Mouse (Mus musculus) kidney, embryonic 16.5 days (tissue): Measurements from ENCODE around the gene Ttll2. TPM values are rescaled to one million over a fixed set of nuclear protein-coding genes. Genes with fewer than 3 reads are reported as not detected.
A peak's percentile ranks its signal among the peaks of the same experiment; 100 is the strongest.
"Not testable (repeated sequence)": the region's sequence is repeated elsewhere in the genome, so short reads cannot be mapped to it uniquely, and the experiment has no call there.

Source experiments
- ATAC-seq: fragments of 200-750 bp; cut with Nextera tagmentation; 2 replicates; pipeline ENCODE4 v1.8.0; 2017; ENCODE audit warnings: moderate TSS enrichment; ENCODE audit not compliant: low FRiP score, low TSS enrichment
- H3K27ac ChIP-seq: fragments of 300-500 bp; sonication (generic); 2 replicates; pipeline ENCODE4 v1.5.1; 2014; ENCODE audit warnings: low read length
- H3K27me3 ChIP-seq: fragments of 300-500 bp; sonication (generic); 2 replicates; pipeline ENCODE4 v1.6.1; 2014; ENCODE audit warnings: low read length, control low read depth, mixed read lengths; ENCODE audit not compliant: insufficient read depth
- H3K36me3 ChIP-seq: fragments of 300-500 bp; sonication (generic); 2 replicates; pipeline ENCODE4 v1.6.1; 2014; ENCODE audit warnings: low read length, control low read depth, mixed read lengths; ENCODE audit not compliant: insufficient read depth
- H3K4me1 ChIP-seq: fragments of 300-500 bp; sonication (generic); 2 replicates; pipeline ENCODE4 v1.6.1; 2014; ENCODE audit warnings: low read length, control low read depth, mixed read lengths; ENCODE audit not compliant: insufficient read depth
- H3K4me2 ChIP-seq: fragments of 300-500 bp; sonication (generic); replicated peaks from 2 replicates; pipeline ENCODE4 v1.6.1; 2014; ENCODE audit warnings: low read depth, low read length
- H3K4me3 ChIP-seq: fragments of 300-500 bp; sonication (generic); 2 replicates; pipeline ENCODE4 v1.5.1; 2014; ENCODE audit warnings: mild to moderate bottlenecking, low read length
- H3K9ac ChIP-seq: fragments of 300-500 bp; sonication (generic); replicated peaks from 2 replicates; pipeline ENCODE4 v1.6.1; 2014; ENCODE audit warnings: low read length
- H3K9me3 ChIP-seq: fragments of 300-500 bp; sonication (generic); 2 replicates; pipeline ENCODE4 v1.6.1; 2016; ENCODE audit warnings: low read length, control low read depth
- WGBS: fragments of 180-500 bp; shearing (Covaris S2); extraction: QIAGEN DNeasy Blood & Tissue Kit; methylation state at CpG from one replicate; pipeline ENCODE4 v1.1.7; 2014; 5-methylcytosine and 5-hydroxymethylcytosine counted together
- polyA plus RNA-seq: library from polyadenylated mRNA; unstranded; fragments of >200 nt; fragmentation: Nextera tagmentation; extraction: Ambion mirVana; gene quantifications from 2 replicates; pipeline ENCODE4 v1.2.1, GENCODE M21; 2015

Ttll2 gene
- polyA plus RNA-seq = not detected in 2 replicates

DNA sequence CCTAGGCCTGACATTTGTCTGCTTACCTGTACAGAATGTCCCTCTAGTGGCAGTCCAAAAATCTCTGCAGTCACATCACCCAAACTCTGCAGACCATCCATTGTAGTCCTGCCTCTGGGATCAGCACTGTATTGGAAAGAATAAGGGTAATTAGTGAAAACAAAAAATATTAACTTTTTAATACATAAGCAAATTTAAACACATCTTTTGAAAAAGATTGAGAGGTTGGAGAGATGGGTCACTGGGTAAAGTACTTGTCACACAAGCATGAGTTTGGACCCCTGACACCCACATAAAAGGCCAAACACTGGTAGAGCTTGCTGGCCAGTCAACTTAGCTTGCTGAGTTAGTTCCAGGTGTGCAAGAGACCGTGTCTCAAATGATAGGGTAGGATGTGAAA, at the start of gene Ttll2:
Gene Ttll2 (minus strand): TSS at position 101 of the 400 bp plus-strand sequence.
- not testable (repeated sequence) for H3K9ac ChIP-seq, H3K4me3 ChIP-seq, H3K9me3 ChIP-seq, H3K4me1 ChIP-seq, H3K27ac ChIP-seq, H3K4me2 ChIP-seq, H3K27me3 ChIP-seq, H3K36me3 ChIP-seq, ATAC-seq
- 69% methylated on average over 1 of the region's 1 CpGs for WGBS

DNA sequence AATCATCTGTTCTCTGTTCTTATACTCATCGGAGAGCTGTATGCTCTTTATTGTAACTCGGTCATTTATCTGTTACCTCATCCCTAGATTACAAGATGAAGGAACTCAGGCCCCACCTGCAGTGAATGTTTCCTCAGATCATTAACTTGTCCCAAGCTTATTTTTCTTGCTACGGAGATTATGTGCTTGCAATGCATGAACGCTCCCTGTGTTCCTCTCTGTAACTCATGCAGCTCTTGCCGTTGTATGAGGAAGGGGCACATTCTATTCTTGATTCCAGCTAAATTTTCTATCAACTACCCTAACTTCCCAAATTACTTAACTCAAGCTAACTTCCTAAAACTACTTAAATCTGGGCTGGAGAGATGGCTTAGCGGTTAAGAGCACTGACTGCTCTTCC, 47.3 kb upstream of the Ttll2 start:
- 54% methylated on average over 6 of the region's 6 CpGs for WGBS
- H3K36me3 ChIP-seq, H3K27ac ChIP-seq, H3K27me3 ChIP-seq, H3K4me2 ChIP-seq, H3K4me1 ChIP-seq, H3K9me3 ChIP-seq, H3K9ac ChIP-seq, H3K4me3 ChIP-seq: not testable (repeated sequence)
- peak; percentile 54; the same call in 1 of the 2 replicates for ATAC-seq

DNA sequence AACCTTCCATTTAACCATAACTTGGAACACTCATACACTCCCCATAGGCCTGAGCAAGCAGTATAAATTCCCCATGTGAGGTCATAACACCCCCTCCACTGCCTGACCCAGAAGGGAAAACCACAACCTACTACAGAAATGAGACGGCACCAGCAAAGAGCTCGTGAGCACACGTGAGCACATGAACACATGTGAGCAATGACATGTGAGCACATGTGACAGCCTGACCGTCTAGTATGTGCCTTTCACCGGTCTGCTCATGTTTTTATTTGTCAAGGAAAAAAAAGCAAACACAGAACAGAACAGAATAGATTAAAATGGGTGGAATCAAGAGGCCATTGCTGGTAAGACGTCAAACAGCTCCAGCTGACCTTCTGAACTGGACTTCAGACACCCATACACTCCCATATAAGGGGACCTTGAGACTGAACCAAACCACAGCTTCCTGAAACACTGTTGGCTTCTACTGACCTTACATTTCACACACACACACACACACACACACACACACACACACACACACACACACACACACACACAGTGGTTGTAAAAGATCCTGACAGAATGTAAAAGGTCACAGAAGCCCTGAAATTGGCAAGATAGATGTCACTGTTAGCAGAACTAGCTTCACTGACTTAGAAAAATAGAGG, 45.8 kb upstream of the Ttll2 start:
- not testable (repeated sequence) for H3K9me3 ChIP-seq, H3K4me2 ChIP-seq, H3K9ac ChIP-seq, H3K4me3 ChIP-seq, H3K27me3 ChIP-seq, ATAC-seq, H3K4me1 ChIP-seq, H3K27ac ChIP-seq, H3K36me3 ChIP-seq
- 77% methylated on average over 6 of the region's 6 CpGs for WGBS

DNA sequence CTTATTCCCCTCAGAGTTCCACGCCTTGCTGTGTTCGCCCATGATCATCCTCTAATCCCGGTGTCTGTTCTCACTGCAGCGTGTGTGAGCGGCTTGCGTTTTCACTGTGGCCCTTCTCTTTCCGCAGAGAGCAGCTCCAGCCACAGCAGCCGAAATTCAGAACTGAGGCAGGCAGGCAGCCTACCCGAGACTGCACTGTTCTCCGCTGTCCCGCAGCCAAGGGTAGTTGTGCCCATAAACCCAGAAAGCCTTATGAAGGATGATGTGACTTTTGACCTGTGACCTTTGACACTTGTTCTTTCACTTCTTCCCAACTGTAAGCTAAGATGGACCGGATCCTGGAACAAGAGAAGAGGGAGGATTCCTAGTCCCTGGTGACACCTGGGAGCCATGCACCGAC, 44.6 kb upstream of the Ttll2 start:
- not testable (repeated sequence) for H3K4me1 ChIP-seq, H3K36me3 ChIP-seq, H3K9ac ChIP-seq, H3K27ac ChIP-seq, H3K27me3 ChIP-seq, H3K9me3 ChIP-seq, H3K4me2 ChIP-seq, ATAC-seq, H3K4me3 ChIP-seq
- 58% methylated on average over 9 of the region's 13 CpGs for WGBS

DNA sequence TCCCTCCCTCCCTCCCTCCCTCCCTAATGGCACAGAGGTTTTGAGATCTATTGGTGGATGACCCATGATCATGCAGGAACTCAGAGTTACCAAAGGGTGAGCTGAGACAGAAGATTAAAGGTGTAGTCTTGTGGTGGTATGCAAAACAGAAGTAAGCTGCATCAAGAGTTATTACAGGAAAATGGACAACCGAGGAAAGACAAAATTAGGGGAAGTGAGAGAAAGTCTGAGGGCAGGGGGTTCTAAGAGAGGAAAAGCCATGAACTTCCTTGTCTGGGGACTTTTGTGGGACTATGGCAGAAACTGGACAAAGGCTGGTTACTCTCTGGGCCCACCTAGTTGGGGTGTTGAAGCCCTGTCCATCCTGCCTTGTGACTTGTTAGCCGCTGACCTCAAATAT, 43.8 kb upstream of the Ttll2 start:
- H3K9me3 ChIP-seq, H3K9ac ChIP-seq, H3K4me2 ChIP-seq, H3K4me1 ChIP-seq, ATAC-seq, H3K27me3 ChIP-seq, H3K4me3 ChIP-seq, H3K27ac ChIP-seq, H3K36me3 ChIP-seq: not testable (repeated sequence)
- no CpG with 5 or more reads among the region's 2 CpGs for WGBS

DNA sequence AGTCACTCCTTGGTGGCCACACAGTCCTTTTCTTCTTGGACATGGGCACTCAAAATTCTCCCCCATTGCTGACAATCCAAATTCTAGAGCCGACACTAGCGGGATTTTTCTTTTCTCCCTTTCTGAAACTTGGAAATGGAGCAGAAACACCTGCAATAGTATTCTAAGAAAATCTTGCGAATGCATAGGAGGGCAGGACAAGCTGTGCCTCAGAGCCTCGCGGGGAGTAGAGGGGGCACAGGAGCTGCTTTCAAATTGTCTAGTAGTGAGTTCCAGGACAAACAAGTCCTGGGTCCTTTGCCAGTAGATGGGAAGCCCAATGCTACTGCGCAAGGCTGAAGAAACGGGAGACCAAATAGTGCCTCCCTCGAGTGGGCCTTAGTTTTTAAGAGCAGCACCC, 43.2 kb upstream of the Ttll2 start:
- not testable (repeated sequence) for H3K36me3 ChIP-seq, H3K27ac ChIP-seq, ATAC-seq, H3K4me2 ChIP-seq, H3K27me3 ChIP-seq, H3K9ac ChIP-seq, H3K4me1 ChIP-seq, H3K9me3 ChIP-seq, H3K4me3 ChIP-seq
- WGBS = 95% methylated on average over 6 of the region's 8 CpGs

DNA sequence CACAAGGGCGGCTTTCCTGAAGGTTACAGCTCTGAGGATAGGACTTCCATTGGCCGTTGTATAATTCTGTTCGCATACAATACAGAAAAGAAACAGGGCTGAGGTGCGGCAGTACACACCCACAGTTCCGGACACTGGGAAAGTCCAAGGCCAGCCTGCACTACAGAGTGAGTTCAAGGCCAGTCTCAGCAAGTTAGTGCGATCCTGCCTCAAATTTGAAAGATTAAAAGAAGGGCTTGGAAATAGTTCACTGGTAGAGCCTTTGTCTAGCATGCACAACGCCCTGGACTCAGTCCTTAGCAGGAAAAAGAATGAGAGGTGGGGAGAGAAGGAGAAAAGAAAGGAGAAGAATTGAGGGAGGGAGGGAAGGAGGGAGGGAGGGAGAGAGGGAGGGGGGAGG, 42.6 kb upstream of the Ttll2 start:
- H3K27ac ChIP-seq, H3K4me3 ChIP-seq, H3K36me3 ChIP-seq, ATAC-seq, H3K4me2 ChIP-seq, H3K4me1 ChIP-seq, H3K9ac ChIP-seq, H3K27me3 ChIP-seq, H3K9me3 ChIP-seq: not testable (repeated sequence)
- 88% methylated on average over 7 of the region's 7 CpGs for WGBS

DNA sequence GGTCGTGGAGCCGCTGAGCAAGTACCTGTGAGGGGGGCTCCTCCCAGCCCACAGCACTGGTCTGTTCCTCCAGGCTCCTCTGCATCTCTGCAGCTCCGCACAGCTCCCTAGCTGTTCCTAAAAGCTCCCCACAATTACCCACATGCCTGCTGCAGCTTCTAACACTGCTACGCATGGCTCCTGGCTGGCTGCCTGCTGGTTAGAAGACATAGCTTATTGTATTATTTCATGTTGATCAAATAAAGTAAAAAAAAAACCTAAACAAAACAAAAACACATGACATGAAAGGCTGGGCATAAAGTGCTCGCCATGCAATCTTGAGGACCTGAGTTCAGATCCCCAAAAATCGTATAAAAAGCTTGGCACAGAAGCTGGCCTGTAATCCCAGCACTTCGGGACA, 37.4 kb upstream of the Ttll2 start:
- not testable (repeated sequence) for H3K36me3 ChIP-seq, ATAC-seq
- 74% methylated on average over 7 of the region's 7 CpGs for WGBS

DNA sequence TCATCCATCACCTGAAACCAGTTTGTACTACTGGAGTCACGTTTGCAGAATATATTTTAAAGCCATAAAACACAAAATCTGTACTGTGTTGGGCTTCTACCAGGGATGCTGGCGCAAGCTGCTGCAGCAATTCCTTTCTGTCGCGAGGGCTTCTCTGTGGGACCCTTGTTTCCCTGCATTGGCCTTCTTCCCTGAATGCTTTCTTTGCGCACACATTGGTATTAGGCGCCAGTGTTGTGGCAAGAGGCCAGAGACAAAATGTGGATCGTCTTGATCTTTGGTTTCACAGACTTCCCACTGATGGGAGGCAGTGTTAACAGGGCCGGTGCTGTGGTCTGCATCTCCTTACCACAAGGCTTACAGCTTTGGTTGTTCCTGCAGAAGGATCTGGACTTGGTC, 36.5 kb upstream of the Ttll2 start:
- not testable (repeated sequence) for H3K4me3 ChIP-seq, H3K36me3 ChIP-seq, H3K4me2 ChIP-seq, H3K9me3 ChIP-seq, H3K27ac ChIP-seq, ATAC-seq, H3K27me3 ChIP-seq, H3K4me1 ChIP-seq, H3K9ac ChIP-seq
- 82% methylated on average over 6 of the region's 8 CpGs for WGBS

More for the DNA sequence above, 37.4 kb upstream of the Ttll2 start:
- not testable (repeated sequence) for H3K9ac ChIP-seq, H3K27ac ChIP-seq, H3K4me1 ChIP-seq, H3K27me3 ChIP-seq, H3K9me3 ChIP-seq, H3K4me3 ChIP-seq, H3K4me2 ChIP-seq

DNA sequence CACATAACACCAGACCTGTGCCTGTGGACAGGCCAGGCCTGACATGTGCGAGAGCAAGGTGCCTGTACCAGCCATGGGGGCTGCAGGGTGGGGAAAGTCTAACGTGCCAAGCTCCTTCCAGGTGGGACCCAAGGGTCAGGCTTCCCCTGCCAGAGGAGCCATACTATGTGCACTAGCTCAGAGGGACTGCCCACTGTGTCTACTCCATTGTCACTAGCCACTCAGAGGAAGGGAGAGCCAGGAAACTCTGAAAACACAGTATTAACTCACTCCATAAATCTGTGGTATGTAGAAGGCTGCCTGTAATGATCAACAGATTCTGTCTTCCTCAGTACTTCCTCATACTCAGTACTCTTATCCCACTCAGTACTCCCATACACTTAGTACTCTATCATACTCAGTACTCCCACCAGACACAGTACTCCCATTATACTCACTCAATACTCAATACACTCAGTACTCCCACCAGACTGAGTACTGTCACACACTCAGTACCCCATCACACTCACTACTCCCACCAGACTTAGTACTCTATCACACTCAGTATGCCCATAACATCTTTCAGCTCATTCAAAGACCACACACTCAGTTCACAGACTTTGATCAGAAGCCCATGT, 36.0 kb upstream of the Ttll2 start:
- not testable (repeated sequence) for H3K9ac ChIP-seq, H3K4me2 ChIP-seq, H3K27ac ChIP-seq, H3K9me3 ChIP-seq, H3K4me1 ChIP-seq, H3K36me3 ChIP-seq, H3K27me3 ChIP-seq, H3K4me3 ChIP-seq, ATAC-seq
- WGBS = no CpG with 5 or more reads among the region's 2 CpGs
